ENCODE assay signal across 8 mouse cellular contexts in genomic region chr1:60428932-60429331, GRCm38 (mm10). TPM values are rescaled to one million over a fixed set of nuclear protein-coding genes. Genes with fewer than 3 reads are reported as not detected.
DNase-seq lines count a peak whose midpoint lies in the region.

No protein-coding gene starts in this region.

- no peaks in the 10 kb centered on the region for H3K4me1 ChIP-seq in heart, embryonic 10.5 days

- WGBS in heart, embryonic 10.5 days: 75% methylated on average over 2 of the region's 2 CpGs

- H3K9me3 ChIP-seq in heart, embryonic 10.5 days: no peaks in the 10 kb centered on the region

- peak; percentile 87 for DNase-seq in heart, adult 11 months
- DNase-seq in heart, embryonic 10.5 days (ENCODE audit: low spot score): no peak
- peak; percentile 41 for DNase-seq in A20 (ENCODE audit: low read depth, low spot score)
- DNase-seq in adrenal gland, postnatal 14 days: peak; percentile 45
- peak; percentile 69 for DNase-seq in induced T-regulatory cell, adult 2 months (ENCODE audit: low read depth)
- DNase-seq in retina, embryonic 14.5 days (ENCODE audit: low spot score): peak; percentile 36
- no peak for DNase-seq in urinary bladder, adult 2 months (ENCODE audit: low spot score)
- DNase-seq in frontal cortex, postnatal 25 days (ENCODE audit: low spot score in 2 of 2): no peak

- H3K4me3 ChIP-seq in heart, embryonic 10.5 days: no peak overlapping the region

- H3K27me3 ChIP-seq in heart, embryonic 10.5 days (ENCODE audit: insufficient read depth, poor library complexity, severe bottlenecking): no peaks in the 10 kb centered on the region

- no peak overlapping the region for H3K27ac ChIP-seq in heart, embryonic 10.5 days

- 0 out of 2 replicates have a peak, but pooled peaks cover 10% of the 10 kb centered on the region for H3K36me3 ChIP-seq in heart, embryonic 10.5 days

RNA-seq across cellular contexts. Expression of gene Abi2, which starts 19.5 kb away (rescaled TPM):
- polyA plus RNA-seq in heart, embryonic 10.5 days (2016; fragmentation: Nextera tagmentation; extraction: Ambion mirVana): 36.4 and 46.6 TPM in 2 replicates
- total RNA-seq in adrenal gland, postnatal 14 days (2021): 34.2 and 48.1 TPM in 2 replicates
- 10.2 and 14.8 TPM in 2 replicates for polyA plus RNA-seq in urinary bladder, adult 2 months (2012; rRNA removed)

Comparison
In these comparisons a context has a peak if more than half of its experiments do, and no peak if none do; other contexts are left out.
1. DNase-seq: peak in heart, adult 11 months (single experiment), A20 (single experiment), adrenal gland, postnatal 14 days (single experiment), induced T-regulatory cell, adult 2 months (single experiment) and retina, embryonic 14.5 days (single experiment); none in heart, embryonic 10.5 days (single experiment), urinary bladder, adult 2 months (single experiment) and frontal cortex, postnatal 25 days (0 of 2).